Mouse (Mus musculus) lung, postnatal 0 days (tissue): ENCODE measurements around the gene Col6a3.

Source experiments
- CTCF ChIP-seq: IDR thresholded peaks from 2 replicates; pipeline ENCODE4 v1.5.1; 2016; ENCODE audit warnings: antibody characterized with exemption, mild to moderate bottlenecking
- EP300 ChIP-seq: IDR thresholded peaks from 2 replicates; pipeline ENCODE4 v1.6.1; 2016; ENCODE audit warnings: antibody characterized with exemption, mild to moderate bottlenecking, control low read depth

DNA sequence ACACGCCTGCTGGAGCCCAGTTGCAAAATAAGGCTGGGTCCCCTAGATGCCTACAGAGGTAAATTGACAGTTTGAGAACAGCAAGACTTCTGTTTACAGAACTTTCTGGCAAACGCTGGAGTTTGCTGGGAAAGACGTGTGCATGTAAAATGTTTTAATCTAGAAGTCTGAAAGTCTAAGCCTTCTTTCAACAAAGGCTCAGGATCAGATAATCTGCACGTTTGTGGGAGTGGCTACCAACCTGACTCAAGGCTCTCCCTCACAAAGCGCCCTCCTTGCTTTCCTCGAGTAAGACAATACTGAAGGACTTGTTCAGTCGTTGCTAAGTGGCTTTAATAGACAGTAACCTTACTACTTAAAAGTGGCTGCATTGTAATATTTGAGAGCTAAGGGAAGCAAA, 74.5 kb downstream of the Col6a3 start:
- no peak for TF ChIP-seq CTCF
- no peak for TF ChIP-seq EP300
